Comparison of ENCODE assay signal across 21 mouse cellular contexts in genomic region chr15:49647361-49647760, GRCm38 (mm10).
DNase-seq lines count a peak whose midpoint lies in the region; TF ChIP-seq lines count a peak whose summit lies in the region.
"Had no signal": no experiment of that assay in that cellular context is flagged by ENCODE, and none has a peak within 500 bp of the region (broad histone marks: within the 10 kb centered on the region; RNA-seq: fewer than 3 reads in every experiment).

No protein-coding gene starts in this region.

- TF ChIP-seq POLR2A in kidney, adult 2 months (IDR thresholded peaks at IDR 0.05; ENCODE audit: low read depth, low read length): no peak

- H3K4me1 ChIP-seq in ES-E14 (ENCODE audit: control insufficient read depth in 2 of 2, insufficient read depth in 2 of 2, low read length in 2 of 2, poor library complexity in 1 of 2): no peaks in the 10 kb centered on the region
- H3K4me1 ChIP-seq in kidney, adult 2 months (ENCODE audit: control insufficient read depth, insufficient read depth, low read length): no peaks in the 10 kb centered on the region
- H3K4me1 ChIP-seq: embryonic facial prominence, embryonic 10.5 days; embryonic facial prominence, embryonic 12.5 days; forebrain, embryonic 13.5 days had no signal

- H3K9ac ChIP-seq in ES-E14 (ENCODE audit: insufficient read depth, low read depth, low read length, poor library complexity, severe bottlenecking): no peak overlapping the region
- H3K9ac ChIP-seq: embryonic facial prominence, embryonic 12.5 days; forebrain, embryonic 13.5 days; forebrain, embryonic 15.5 days; forebrain, postnatal 0 days had no signal

- TF ChIP-seq CTCF in kidney, adult 2 months (conservative IDR thresholded peaks at IDR 0.05; ENCODE audit: insufficient read depth, insufficient read length, low read depth, low read length): no peak

- in situ Hi-C loops in ES-E14 (cut with MboI; ENCODE audit: low sequenced_read_pairs in 2 of 2, unreplicated experiment in 2 of 2): no loop called here

- DNase-seq in ES-CJ7 (ENCODE audit: low read depth, low spot score): peak; percentile 67
- DNase-seq in ES-E14 (ENCODE audit: low read depth, low spot score): peak; percentile 6
- DNase-seq in R1 (ENCODE audit: low read depth, low spot score): peak; percentile 21
- peak; percentile 67 for DNase-seq in ZHBTc4 (ENCODE audit: low read depth, low spot score)
- no peak for DNase-seq in kidney, postnatal 36 days
- DNase-seq in cerebellum, adult 9-10 months: no peak
- DNase-seq in kidney, adult 2 months: no peak
- DNase-seq: adrenal gland, adult 2 months; adrenal gland, postnatal 10 days; adrenal gland, postnatal 25 days; cerebellum, adult 11 months; cerebellum, adult 18-20 months; cerebellum, adult 8-10 months; cerebellum, postnatal 10 days; cerebellum, postnatal 25 days; forebrain, postnatal 0 days had no signal

- H3K27ac ChIP-seq in ES-E14 (ENCODE audit: insufficient read depth, low read depth, low read length, poor library complexity, severe bottlenecking): no peak overlapping the region
- H3K27ac ChIP-seq in kidney, adult 2 months (ENCODE audit: insufficient read depth, low read depth, low read length): no peak overlapping the region
- H3K27ac ChIP-seq: embryonic facial prominence, embryonic 10.5 days; embryonic facial prominence, embryonic 12.5 days; forebrain, embryonic 13.5 days; forebrain, embryonic 15.5 days had no signal

- no peak overlapping the region for H3K4me3 ChIP-seq in ES-E14 (ENCODE audit: insufficient read depth in 1 of 2, low read depth in 1 of 2, low read length in 2 of 2, poor library complexity in 1 of 2, severe bottlenecking in 1 of 2)
- no peak overlapping the region for H3K4me3 ChIP-seq in kidney, adult 2 months (ENCODE audit: insufficient read depth, low read depth, low read length)
- H3K4me3 ChIP-seq: embryonic facial prominence, embryonic 10.5 days; embryonic facial prominence, embryonic 12.5 days; forebrain, embryonic 13.5 days; forebrain, embryonic 15.5 days had no signal

- no peaks in the 10 kb centered on the region for H3K27me3 ChIP-seq in kidney, adult 2 months (replicated peaks; ENCODE audit: control insufficient read depth, insufficient read depth, low read length)
- H3K27me3 ChIP-seq: embryonic facial prominence, embryonic 12.5 days; forebrain, embryonic 13.5 days; forebrain, embryonic 15.5 days; Patski had no signal

- no peaks in the 10 kb centered on the region for H3K9me3 ChIP-seq in ES-E14 (ENCODE audit: control insufficient read depth, insufficient read depth, low read depth, low read length)
- H3K9me3 ChIP-seq: embryonic facial prominence, embryonic 10.5 days; embryonic facial prominence, embryonic 12.5 days; forebrain, embryonic 13.5 days; forebrain, embryonic 15.5 days had no signal

- no peaks in the 10 kb centered on the region for H3K36me3 ChIP-seq in ES-E14 (ENCODE audit: control insufficient read depth, insufficient read depth, low read length, poor library complexity, severe bottlenecking)
- H3K36me3 ChIP-seq in kidney, adult 2 months (ENCODE audit: control insufficient read depth, insufficient read depth, low read length): no peaks in the 10 kb centered on the region
- H3K36me3 ChIP-seq: embryonic facial prominence, embryonic 10.5 days; embryonic facial prominence, embryonic 12.5 days; forebrain, embryonic 15.5 days had no signal

TF ChIP-seq in ES-E14, 5 proteins besides CTCF, POLR2A, EP300 and RAD21:
- TF ChIP-seq CHD2 (IDR thresholded peaks at IDR 0.05; ENCODE audit: low read depth, low read length): no peak
- no peak for TF ChIP-seq ZNF384 (IDR thresholded peaks at IDR 0.05; ENCODE audit: low read depth, low read length)
- TF ChIP-seq ZC3H11A (IDR thresholded peaks at IDR 0.05; ENCODE audit: borderline replicate concordance, low read depth, low read length): no peak
- TF ChIP-seq HCFC1 (IDR thresholded peaks at IDR 0.05; ENCODE audit: borderline replicate concordance, insufficient read depth, low read length): no peak
- no peak for TF ChIP-seq MAFK (IDR thresholded peaks at IDR 0.05; ENCODE audit: insufficient read depth, low read depth, low read length)

Comparison
In these comparisons a context has a peak if more than half of its experiments do, and no peak if none do; other contexts are left out.
1. DNase-seq: peak in ES-CJ7 (single experiment), ES-E14 (single experiment), R1 (single experiment) and ZHBTc4 (single experiment); none in kidney, postnatal 36 days (0 of 2), cerebellum, adult 9-10 months (single experiment) and kidney, adult 2 months (single experiment).